ENCODE assay signal across 22 mouse cellular contexts in genomic region chr6:144278505-144279053, GRCm38 (mm10).
DNase-seq lines count a peak whose midpoint lies in the region; ATAC-seq and TF ChIP-seq lines count a peak whose summit lies in the region.
"Had no signal": no experiment of that assay in that cellular context is flagged by ENCODE, and none has a peak within 500 bp of the region (broad histone marks: within the 10 kb centered on the region; RNA-seq: fewer than 3 reads in every experiment).

No protein-coding gene starts in this region.

- WGBS in kidney, postnatal 0 days: 27% methylated on average over 13 of the region's 13 CpGs

- peak; percentile 84 for DNase-seq in heart, adult 11 months
- no peak for DNase-seq in heart, adult 8-10 months (ENCODE audit: low spot score)
- peak; percentile 55 for DNase-seq in kidney, postnatal 0 days (ENCODE audit: low spot score)
- no peak for DNase-seq in kidney, postnatal 25 days
- DNase-seq in ES-CJ7 (ENCODE audit: low read depth, low spot score): peak; percentile 65
- DNase-seq in R1 (ENCODE audit: low read depth, low spot score): peak; percentile 71
- DNase-seq: cerebellum, adult 18-20 months; cerebellum, postnatal 14 days; layer of hippocampus, postnatal 36 days; lung, postnatal 4 days; midbrain, embryonic 14.5 days; right cerebral cortex, postnatal 14 days had no signal

- no peaks in the 10 kb centered on the region for H3K36me3 ChIP-seq in kidney, postnatal 0 days (ENCODE audit: insufficient read depth, low read length)
- H3K36me3 ChIP-seq: embryonic facial prominence, embryonic 12.5 days; forebrain, embryonic 12.5 days; heart, embryonic 13.5 days; hindbrain, embryonic 13.5 days; kidney, embryonic 15.5 days; neural tube, embryonic 12.5 days had no signal

- H3K4me2 ChIP-seq in kidney, postnatal 0 days (ENCODE audit: low read length): no peak overlapping the region
- H3K4me2 ChIP-seq: embryonic facial prominence, embryonic 12.5 days; forebrain, embryonic 12.5 days; heart, embryonic 13.5 days; hindbrain, embryonic 13.5 days; kidney, embryonic 15.5 days; neural tube, embryonic 12.5 days had no signal

- H3K9me3 ChIP-seq in kidney, postnatal 0 days (replicated peaks; ENCODE audit: low read length): no peaks in the 10 kb centered on the region
- H3K9me3 ChIP-seq: embryonic facial prominence, embryonic 12.5 days; forebrain, embryonic 12.5 days; heart, embryonic 13.5 days; kidney, embryonic 15.5 days; neural tube, embryonic 12.5 days had no signal

- no peak overlapping the region for H3K4me3 ChIP-seq in kidney, postnatal 0 days (replicated peaks; ENCODE audit: low read depth, low read length)
- H3K4me3 ChIP-seq: embryonic facial prominence, embryonic 12.5 days; erythroblast, embryonic 14.5 days; forebrain, embryonic 12.5 days; heart, embryonic 13.5 days; hindbrain, embryonic 13.5 days; kidney, embryonic 15.5 days; layer of hippocampus, adult 2 months; neural tube, embryonic 12.5 days had no signal

- no peaks in the 10 kb centered on the region for H3K4me1 ChIP-seq in kidney, postnatal 0 days (replicated peaks; ENCODE audit: insufficient read depth, low read length)
- H3K4me1 ChIP-seq: heart, embryonic 13.5 days had no signal

- no peaks in the 10 kb centered on the region for H3K27me3 ChIP-seq in kidney, postnatal 0 days (ENCODE audit: insufficient read depth, low read length)
- H3K27me3 ChIP-seq: embryonic facial prominence, embryonic 12.5 days; forebrain, embryonic 12.5 days; heart, embryonic 13.5 days; hindbrain, embryonic 13.5 days; kidney, embryonic 15.5 days; neural tube, embryonic 12.5 days had no signal

- no peak for TF ChIP-seq CTCF in kidney, postnatal 0 days (IDR thresholded peaks at IDR 0.05; ENCODE audit: low read depth)

- H3K27ac ChIP-seq in kidney, postnatal 0 days: no peak overlapping the region
- H3K27ac ChIP-seq: embryonic facial prominence, embryonic 12.5 days; forebrain, embryonic 12.5 days; heart, embryonic 13.5 days; hindbrain, embryonic 13.5 days; kidney, embryonic 15.5 days; layer of hippocampus, adult 2 months; neural tube, embryonic 12.5 days had no signal

- ATAC-seq in kidney, postnatal 0 days (replicated peaks; ENCODE audit: low FRiP score, low read depth): no peak
- ATAC-seq in frontal cortex, adult (ENCODE audit: low TSS enrichment): no peak
- ATAC-seq: inflammation-experienced regulatory T-cells, adult 6 months had no signal

- no peak overlapping the region for H3K9ac ChIP-seq in kidney, postnatal 0 days (ENCODE audit: low read depth, low read length)
- H3K9ac ChIP-seq: embryonic facial prominence, embryonic 12.5 days; forebrain, embryonic 12.5 days; heart, embryonic 13.5 days; hindbrain, embryonic 13.5 days; kidney, embryonic 15.5 days; neural tube, embryonic 12.5 days had no signal

Comparison
In these comparisons a context has a peak if more than half of its experiments do, and no peak if none do; other contexts are left out.
1. DNase-seq: peak in heart, adult 11 months (single experiment), kidney, postnatal 0 days (single experiment), ES-CJ7 (single experiment) and R1 (single experiment); none in heart, adult 8-10 months (single experiment) and kidney, postnatal 25 days (0 of 2).